Mouse (Mus musculus): ENCODE results near the gene Atf7ip. TPM values are rescaled to one million over a fixed set of nuclear protein-coding genes. Genes with fewer than 3 reads are reported as not detected.

The Atf7ip gene
- polyA plus RNA-seq, 1 experiment from 2014 or later: 37.8 TPM

GRCm38 (mm10) chr6:136516626-136517025 is 10.7 kb downstream of the Atf7ip start:
- WGBS: 94% methylated on average over 6 of the region's 6 CpGs
- Histone ChIP-seq H3K9me3 (peaks cover 12% of the 10 kb centered on the region; the same call in 1 of the 2 replicates), H3K4me2 (no peak overlapping the region), H3K9ac (no peak overlapping the region), H3K4me1 (replicated peaks) (peaks cover 6% of the 10 kb centered on the region), H3K36me3 (no peaks in the 10 kb centered on the region; the same call in 1 of the 2 replicates), H3K27ac (replicated peaks) (no peak overlapping the region), H3K4me3 (no peak overlapping the region), H3K27me3 (no peaks in the 10 kb centered on the region)
- ATAC-seq (ENCODE audit: low read depth): no peak

- Histone ChIP-seq H3K9ac (no peak overlapping the region), H3K4me3 (no peak overlapping the region), H3K36me3 (no peaks in the 10 kb centered on the region; the same call in 1 of the 2 replicates), H3K4me1 (replicated peaks) (peaks cover 8% of the 10 kb centered on the region), H3K27ac (replicated peaks) (no peak overlapping the region), H3K4me2 (no peak overlapping the region), H3K9me3 (peaks cover 12% of the 10 kb centered on the region; the same call in 1 of the 2 replicates), H3K27me3 (no peaks in the 10 kb centered on the region)
- ATAC-seq (ENCODE audit: low read depth): no peak
Observed at GRCm38 (mm10) chr6:136517221-136517620, 11.3 kb downstream of the Atf7ip start.

GRCm38 (mm10) chr6:136518537-136519246 is 12.7 kb downstream of the Atf7ip start:
- peak overlapping the region; percentile 73 for H3K9ac ChIP-seq
- ATAC-seq (ENCODE audit: low read depth): peak; percentile 98
- H3K9me3 ChIP-seq: peaks cover 9% of the 10 kb centered on the region; the same call in 1 of the 2 replicates
- H3K4me3 ChIP-seq: peak overlapping the region; percentile 55
- peaks cover 8% of the 10 kb centered on the region for H3K4me1 ChIP-seq (replicated peaks)
- peaks cover 8% of the 10 kb centered on the region for H3K36me3 ChIP-seq
- under 1% methylated on average over 59 of the region's 59 CpGs for WGBS
- H3K4me2 ChIP-seq: peak overlapping the region; percentile 44
- peak overlapping the region; percentile 96 for H3K27ac ChIP-seq (replicated peaks)
- H3K27me3 ChIP-seq: no peaks in the 10 kb centered on the region

GRCm38 (mm10) chr6:136519254-136519653 is 13.3 kb downstream of the Atf7ip start:
- Histone ChIP-seq H3K27me3 (no peaks in the 10 kb centered on the region), H3K4me3 (peak overlapping the region; percentile 55), H3K27ac (replicated peaks) (peak overlapping the region; percentile 96), H3K36me3 (peaks cover 8% of the 10 kb centered on the region), H3K4me2 (peak overlapping the region; percentile 44), H3K4me1 (replicated peaks) (peaks cover 8% of the 10 kb centered on the region), H3K9me3 (0 out of 2 replicates have a peak, but pooled peaks cover 5% of the 10 kb centered on the region), H3K9ac (peak overlapping the region; percentile 58)
- ATAC-seq (ENCODE audit: low read depth): peak; percentile 8; the same call in 1 of the 2 replicates
- 2% methylated on average over 17 of the region's 17 CpGs for whole genome bisulfite sequencing

- Histone ChIP-seq H3K9me3 (peaks cover 9% of the 10 kb centered on the region), H3K36me3 (peaks cover 18% of the 10 kb centered on the region), H3K4me3 (peak overlapping the region; percentile 15; the same call in 1 of the 2 replicates), H3K9ac (no peak overlapping the region), H3K27ac (replicated peaks) (no peak overlapping the region), H3K4me2 (peak overlapping the region; percentile 46), H3K4me1 (replicated peaks) (peaks cover 8% of the 10 kb centered on the region), H3K27me3 (no peaks in the 10 kb centered on the region)
- 80% methylated on average over 2 of the region's 2 CpGs for WGBS
- ATAC-seq (ENCODE audit: low read depth): no peak
Observed at GRCm38 (mm10) chr6:136520361-136520760, 14.4 kb downstream of the Atf7ip start.

- ATAC-seq (ENCODE audit: low read depth): no peak
- Histone ChIP-seq H3K27ac (replicated peaks) (no peak overlapping the region), H3K4me2 (no peak overlapping the region), H3K9ac (no peak overlapping the region), H3K4me1 (replicated peaks) (peaks cover 8% of the 10 kb centered on the region), H3K36me3 (peaks cover 18% of the 10 kb centered on the region), H3K27me3 (no peaks in the 10 kb centered on the region), H3K9me3 (peaks cover 9% of the 10 kb centered on the region), H3K4me3 (no peak overlapping the region)
Observed at GRCm38 (mm10) chr6:136521681-136522080, 15.7 kb downstream of the Atf7ip start.

GRCm38 (mm10) chr6:136522658-136523057 is 16.7 kb downstream of the Atf7ip start:
- Histone ChIP-seq H3K4me2 (no peak overlapping the region), H3K27me3 (no peaks in the 10 kb centered on the region), H3K9ac (no peak overlapping the region), H3K36me3 (peaks cover 18% of the 10 kb centered on the region), H3K27ac (replicated peaks) (no peak overlapping the region), H3K4me1 (replicated peaks) (peaks cover 8% of the 10 kb centered on the region), H3K4me3 (no peak overlapping the region), H3K9me3 (peaks cover 9% of the 10 kb centered on the region)
- ATAC-seq (ENCODE audit: low read depth): no peak
- WGBS: 94% methylated on average over 5 of the region's 5 CpGs

- H3K4me1 ChIP-seq (replicated peaks): peaks cover 8% of the 10 kb centered on the region
- H3K27ac ChIP-seq (replicated peaks): no peak overlapping the region
- peaks cover 9% of the 10 kb centered on the region for H3K9me3 ChIP-seq
- H3K4me3 ChIP-seq: no peak overlapping the region
- ATAC-seq (ENCODE audit: low read depth): no peak
- no peak overlapping the region for H3K4me2 ChIP-seq
- H3K27me3 ChIP-seq: no peaks in the 10 kb centered on the region
- 94% methylated on average over 4 of the region's 4 CpGs for WGBS
- no peak overlapping the region for H3K9ac ChIP-seq
- peaks cover 18% of the 10 kb centered on the region for H3K36me3 ChIP-seq
Observed at GRCm38 (mm10) chr6:136524751-136525150, 18.8 kb downstream of the Atf7ip start.

GRCm38 (mm10) chr6:136525567-136525966 is 19.6 kb downstream of the Atf7ip start:
- H3K4me1 ChIP-seq (replicated peaks): peaks cover 8% of the 10 kb centered on the region; the same call in 1 of the 2 replicates
- H3K27me3 ChIP-seq: no peaks in the 10 kb centered on the region
- peaks cover 9% of the 10 kb centered on the region for H3K9me3 ChIP-seq
- no peak overlapping the region for H3K27ac ChIP-seq (replicated peaks)
- no peak overlapping the region for H3K4me2 ChIP-seq
- WGBS: 92% methylated on average over 4 of the region's 4 CpGs
- H3K4me3 ChIP-seq: no peak overlapping the region
- ATAC-seq (ENCODE audit: low read depth): no peak
- no peak overlapping the region for H3K9ac ChIP-seq
- peaks cover 18% of the 10 kb centered on the region for H3K36me3 ChIP-seq

- peaks cover 9% of the 10 kb centered on the region for H3K9me3 ChIP-seq
- 53% methylated on average over 2 of the region's 2 CpGs for WGBS
Observed at GRCm38 (mm10) chr6:136529156-136529555, 23.2 kb downstream of the Atf7ip start.

GRCm38 (mm10) chr6:136531792-136532230 is 25.8 kb downstream of the Atf7ip start:
- Histone ChIP-seq H3K36me3 (no peaks in the 10 kb centered on the region), H3K4me2 (peak overlapping the region; percentile 24), H3K9ac (no peak overlapping the region), H3K4me3 (no peak overlapping the region), H3K9me3 (no peaks in the 10 kb centered on the region), H3K27me3 (no peaks in the 10 kb centered on the region), H3K27ac (replicated peaks) (peak overlapping the region; percentile 89), H3K4me1 (replicated peaks) (peaks cover 37% of the 10 kb centered on the region)
- ATAC-seq (ENCODE audit: low read depth): peak; percentile 12; the same call in 1 of the 2 replicates
- WGBS: 52% methylated on average over 7 of the region's 7 CpGs

More at GRCm38 (mm10) chr6:136529156-136529555, 23.2 kb downstream of the Atf7ip start:
- no peaks in the 10 kb centered on the region for H3K27me3 ChIP-seq
- ATAC-seq (ENCODE audit: low read depth): no peak
- no peak overlapping the region for H3K4me2 ChIP-seq
- no peak overlapping the region for H3K9ac ChIP-seq
- H3K4me3 ChIP-seq: no peak overlapping the region
- H3K4me1 ChIP-seq (replicated peaks): peaks cover 16% of the 10 kb centered on the region
- H3K36me3 ChIP-seq: peaks cover 10% of the 10 kb centered on the region
- no peak overlapping the region for H3K27ac ChIP-seq (replicated peaks)

- Histone ChIP-seq H3K36me3 (peaks cover 6% of the 10 kb centered on the region), H3K4me3 (peak overlapping the region; percentile 15), H3K4me2 (peak overlapping the region; percentile 43), H3K27me3 (no peaks in the 10 kb centered on the region), H3K27ac (replicated peaks) (peak overlapping the region; percentile 89), H3K9me3 (no peaks in the 10 kb centered on the region), H3K4me1 (replicated peaks) (peaks cover 37% of the 10 kb centered on the region), H3K9ac (0 out of 2 replicates have a peak overlapping the region, but pooled peaks have one; percentile 41)
- WGBS: 14% methylated on average over 7 of the region's 7 CpGs
- ATAC-seq (ENCODE audit: low read depth): peak; percentile 90
Observed at GRCm38 (mm10) chr6:136532535-136533291, 26.7 kb downstream of the Atf7ip start.
